Mouse (Mus musculus) small intestine, adult 2 months (tissue): ENCODE results near the gene Rab6b. TPM values are rescaled to one million over a fixed set of nuclear protein-coding genes. Genes with fewer than 3 reads are reported as not detected.

ENCODE experiments used
- H3K27ac ChIP-seq: fragments of 200-500 bp; 2 replicates; pipeline ENCODE4 v1.5.1; 2012; ENCODE audit warnings: low read depth, low read length, control low read depth, inconsistent platforms; ENCODE audit not compliant: insufficient read depth
- H3K27me3 ChIP-seq: fragments of 200-500 bp; 2 replicates; pipeline ENCODE4 v1.6.1; 2012; ENCODE audit warnings: mild to moderate bottlenecking, moderate library complexity, low read length, inconsistent platforms; ENCODE audit not compliant: control insufficient read depth, insufficient read depth
- H3K36me3 ChIP-seq: fragments of 200-500 bp; 2 replicates; pipeline ENCODE4 v1.6.1; 2012; ENCODE audit warnings: mild to moderate bottlenecking, low read length, control low read depth, inconsistent platforms; ENCODE audit not compliant: control insufficient read depth, insufficient read depth
- H3K4me1 ChIP-seq: fragments of 200-500 bp; 2 replicates; pipeline ENCODE4 v1.6.1; 2012; ENCODE audit warnings: low read length, inconsistent platforms, mixed read lengths; ENCODE audit not compliant: control insufficient read depth, insufficient read depth, insufficient read length
- H3K4me3 ChIP-seq: fragments of 200-500 bp; 2 replicates; pipeline ENCODE4 v1.5.1; 2012; ENCODE audit warnings: low read depth, mild to moderate bottlenecking, control low read depth, inconsistent platforms, low read length, moderate library complexity
- CTCF ChIP-seq: fragments of 200-500 bp; IDR thresholded peaks from 2 replicates; pipeline ENCODE4 v1.5.1; 2012; ENCODE audit warnings: low read depth, mild to moderate bottlenecking, control low read depth, inconsistent platforms, low read length, moderate library complexity, mixed read lengths; ENCODE audit not compliant: insufficient replicate concordance, insufficient read length; ENCODE audit errors: extremely low read depth
- POLR2A ChIP-seq: fragments of 200-500 bp; IDR thresholded peaks from 2 replicates; pipeline ENCODE4 v1.6.1; 2012; ENCODE audit warnings: low read depth, mild to moderate bottlenecking, control low read depth, inconsistent platforms, low read length, moderate library complexity
- WGBS: fragments of 180-500 bp; shearing (Covaris S2); methylation state at CpG from one replicate; pipeline ENCODE4 v1.1.7; 2018; 5-methylcytosine and 5-hydroxymethylcytosine counted together
- polyA plus RNA-seq: library from polyadenylated mRNA; depleted of rRNA; stranded (reverse); fragments of >200 nt; gene quantifications from 2 replicates; pipeline ENCODE4 v1.2.3, GENCODE M21; 2012

Rab6b gene
- polyA plus RNA-seq, 1 experiment, result 11.6 TPM

DNA sequence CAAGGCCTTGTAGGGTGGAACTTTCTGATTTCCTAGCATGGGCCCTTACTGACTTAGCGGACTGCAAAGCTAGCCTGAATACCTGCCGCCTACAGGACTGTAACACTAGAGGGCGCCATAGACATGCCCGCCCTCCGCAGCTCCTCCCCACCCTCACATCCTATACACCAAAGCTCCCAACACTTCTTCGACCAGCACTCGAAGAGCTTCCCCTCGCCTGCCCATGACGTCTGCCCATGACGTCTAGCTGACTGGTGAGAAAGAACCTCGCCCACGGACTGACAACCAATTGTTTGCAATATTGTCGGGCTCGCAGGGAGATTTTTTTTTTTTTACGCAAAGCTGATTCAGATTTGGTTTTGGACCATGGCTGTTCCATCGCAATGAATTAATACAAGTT is 96.3 kb downstream of the Rab6b start:
- H3K4me3 ChIP-seq, result peak overlapping the region; percentile 40
- WGBS, result 7% methylated on average over 16 of the region's 16 CpGs
- H3K27me3 ChIP-seq, result no peaks in the 10 kb centered on the region
- H3K4me1 ChIP-seq, result no peaks in the 10 kb centered on the region
- H3K27ac ChIP-seq, result no peak overlapping the region
- TF ChIP-seq CTCF (peak; percentile 95), POLR2A (no peak)
- no peaks in the 10 kb centered on the region for H3K36me3 ChIP-seq

DNA sequence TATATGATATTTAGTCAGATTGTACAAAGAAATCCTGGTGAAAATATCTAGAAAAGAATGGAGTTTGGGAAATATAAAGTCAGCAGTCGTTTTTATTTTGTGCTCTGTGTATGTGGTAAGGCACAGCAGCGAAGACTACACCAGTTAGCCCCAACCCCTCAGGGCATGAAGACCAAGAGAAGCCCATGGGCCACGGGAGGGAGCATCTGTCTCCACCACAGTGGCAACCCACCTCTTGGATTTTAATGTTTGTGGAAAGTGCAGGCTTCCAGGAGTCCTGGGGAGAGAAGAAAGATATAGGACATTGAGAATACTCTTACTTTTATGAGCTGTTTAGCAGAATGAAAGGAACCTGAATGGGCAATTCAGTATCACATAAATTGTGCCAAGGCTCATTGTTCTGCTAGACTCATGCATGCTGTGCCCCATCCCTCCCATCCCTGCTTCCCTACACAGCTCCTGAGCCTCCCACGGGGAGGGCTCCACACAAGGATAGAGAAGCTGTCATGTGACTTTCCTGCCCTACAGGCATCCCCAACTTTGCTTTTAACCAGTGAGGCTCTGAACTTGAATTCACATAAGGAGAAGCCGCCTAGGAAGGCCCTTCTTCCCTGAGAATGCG is 97.3 kb downstream of the Rab6b start:
- Histone ChIP-seq H3K27me3 (no peaks in the 10 kb centered on the region), H3K4me1 (no peaks in the 10 kb centered on the region), H3K36me3 (no peaks in the 10 kb centered on the region), H3K27ac (no peak overlapping the region), H3K4me3 (peak overlapping the region; percentile 34; the same call in 1 of the 2 replicates)
- TF ChIP-seq CTCF (no peak), POLR2A (no peak)
- WGBS, result 72% methylated on average over 6 of the region's 6 CpGs

DNA sequence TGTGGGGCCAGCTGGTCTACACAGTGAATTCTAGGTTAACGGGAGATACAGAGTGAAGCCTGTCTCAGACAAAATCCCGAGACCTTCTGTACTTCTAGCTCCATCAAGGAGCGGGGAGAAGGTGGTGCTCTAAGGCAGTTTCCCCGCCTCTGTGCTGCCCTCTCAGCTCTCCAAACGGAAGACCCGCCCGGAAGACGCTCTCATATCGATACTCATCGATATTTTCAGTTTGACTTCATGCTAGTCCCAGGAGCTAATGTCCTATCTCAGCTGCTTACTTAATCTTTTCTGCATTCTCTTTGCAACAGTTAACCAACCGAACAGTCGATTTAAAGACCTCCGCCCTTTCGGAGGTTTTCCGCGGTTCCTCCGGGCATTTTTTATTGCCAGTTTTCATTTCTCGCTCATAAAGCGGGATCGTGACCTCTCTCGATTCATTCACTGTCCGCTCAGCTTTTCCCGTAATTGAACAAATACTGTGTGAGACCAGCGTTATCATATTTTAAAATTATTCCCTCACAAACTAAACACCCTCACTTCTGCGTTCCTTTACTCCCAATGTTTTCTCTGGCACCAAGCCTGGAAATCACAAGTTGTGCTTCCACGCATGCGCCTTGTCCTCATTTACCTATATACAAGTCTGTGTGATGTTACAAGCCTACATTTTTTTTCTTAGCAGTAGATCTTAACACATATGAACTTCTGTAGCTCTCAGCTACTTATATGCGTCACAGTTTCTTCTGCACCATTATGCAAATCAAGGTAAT is 101.2 kb downstream of the Rab6b start:
- Histone ChIP-seq H3K27ac (no peak overlapping the region), H3K27me3 (no peaks in the 10 kb centered on the region), H3K4me1 (no peaks in the 10 kb centered on the region), H3K4me3 (peak overlapping the region; percentile 13; the same call in 1 of the 2 replicates), H3K36me3 (no peaks in the 10 kb centered on the region)
- WGBS, result 66% methylated on average over 28 of the region's 28 CpGs
- TF ChIP-seq POLR2A (no peak), CTCF (no peak)

DNA sequence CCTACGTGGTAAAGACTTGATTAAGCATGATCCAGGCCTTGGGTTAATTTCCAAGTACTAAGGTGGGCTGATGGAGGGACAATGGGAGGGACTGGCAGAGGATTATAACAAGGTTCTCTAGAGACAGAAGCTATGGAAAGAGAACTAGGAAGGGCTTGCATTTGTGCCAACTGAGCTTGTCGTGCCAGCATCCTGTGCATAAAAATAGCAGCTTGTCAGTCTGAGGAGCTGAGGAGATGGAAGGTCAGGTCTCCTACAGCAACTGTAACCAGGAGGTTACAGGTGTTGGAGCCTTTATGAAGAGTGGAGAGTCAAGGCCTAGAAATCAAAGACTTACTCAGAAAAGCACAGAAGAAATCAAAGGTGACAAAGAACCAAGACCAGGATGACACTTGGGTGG is 102.0 kb downstream of the Rab6b start:
- 69% methylated on average over 2 of the region's 2 CpGs for WGBS
- Histone ChIP-seq H3K36me3 (no peaks in the 10 kb centered on the region), H3K4me3 (no peak overlapping the region)

DNA sequence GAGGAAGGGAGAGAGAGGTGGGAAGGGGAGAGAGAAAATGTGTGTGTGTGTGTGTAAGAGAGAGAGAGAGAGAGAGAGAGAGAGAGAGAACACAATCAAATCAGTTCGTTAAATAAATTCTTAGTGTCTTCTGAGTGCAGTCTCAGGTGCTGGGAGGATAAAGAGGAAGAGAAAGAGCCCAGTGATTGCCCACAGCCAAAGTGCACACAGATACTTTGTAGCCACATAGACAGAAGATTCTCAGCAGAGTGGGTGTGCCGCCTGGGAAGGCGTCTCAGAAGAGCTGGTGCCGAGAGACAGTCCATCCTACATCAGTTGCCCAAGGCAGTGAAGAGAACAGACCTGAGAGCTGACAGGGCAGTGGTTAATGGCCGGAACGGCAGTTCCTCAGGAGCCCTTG is 102.7 kb downstream of the Rab6b start:
- no peak overlapping the region for H3K27ac ChIP-seq
- TF ChIP-seq POLR2A (no peak), CTCF (no peak)
- no peak overlapping the region for H3K4me3 ChIP-seq
- no peaks in the 10 kb centered on the region for H3K4me1 ChIP-seq
- WGBS, result 71% methylated on average over 6 of the region's 6 CpGs
- no peaks in the 10 kb centered on the region for H3K27me3 ChIP-seq
- H3K36me3 ChIP-seq, result no peaks in the 10 kb centered on the region

More for the DNA sequence above, 102.0 kb downstream of the Rab6b start:
- H3K27me3 ChIP-seq, result no peaks in the 10 kb centered on the region
- no peaks in the 10 kb centered on the region for H3K4me1 ChIP-seq
- H3K27ac ChIP-seq, result no peak overlapping the region
- TF ChIP-seq POLR2A, result no peak
- TF ChIP-seq CTCF, result no peak

DNA sequence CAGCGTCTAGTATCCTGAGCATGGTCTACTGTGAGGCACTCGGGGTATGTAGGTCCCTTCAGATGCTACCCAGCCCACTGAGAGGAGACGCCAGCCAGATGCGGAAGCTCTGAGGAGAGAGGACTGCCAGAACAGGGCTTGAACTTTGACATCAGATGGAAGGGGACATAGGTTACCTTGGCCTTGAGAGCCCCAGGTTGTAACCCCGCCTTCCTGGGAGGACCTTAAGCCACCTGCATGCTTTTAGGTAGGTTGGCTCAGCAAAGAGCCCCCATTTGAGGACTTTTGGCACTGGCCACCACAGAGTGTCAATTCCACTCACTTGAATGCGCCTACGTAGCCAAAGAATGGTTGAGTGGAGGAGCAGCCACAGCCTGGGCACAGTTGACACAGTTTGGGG is 113.1 kb downstream of the Rab6b start:
- Histone ChIP-seq H3K27me3 (no peaks in the 10 kb centered on the region), H3K4me1 (no peaks in the 10 kb centered on the region), H3K27ac (no peak overlapping the region), H3K36me3 (no peaks in the 10 kb centered on the region), H3K4me3 (no peak overlapping the region)
- TF ChIP-seq CTCF (no peak), POLR2A (no peak)
- 87% methylated on average over 7 of the region's 7 CpGs for WGBS

DNA sequence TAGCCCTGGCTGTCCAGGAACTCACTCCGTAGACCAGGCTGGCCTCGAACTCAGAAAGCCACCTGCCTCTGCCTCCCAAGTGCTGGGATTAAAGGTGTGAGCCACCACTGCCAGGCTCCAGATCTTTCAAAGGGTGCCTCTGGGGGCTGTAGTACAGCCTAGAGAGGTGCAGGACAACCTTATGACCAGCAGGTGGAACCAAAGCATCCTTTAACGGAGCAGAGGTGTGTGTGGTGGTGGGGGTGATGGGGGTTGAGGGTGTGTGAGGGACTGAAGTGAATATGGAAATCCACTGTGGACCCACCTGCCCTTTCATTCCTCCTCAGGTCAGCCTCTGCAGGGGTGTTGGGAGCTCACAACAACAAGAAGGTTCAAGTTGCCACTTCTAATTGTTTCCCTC is 113.9 kb downstream of the Rab6b start:
- Histone ChIP-seq H3K27me3 (no peaks in the 10 kb centered on the region), H3K36me3 (no peaks in the 10 kb centered on the region), H3K27ac (no peak overlapping the region), H3K4me1 (peaks cover 5% of the 10 kb centered on the region), H3K4me3 (no peak overlapping the region)
- TF ChIP-seq CTCF, result peak; percentile 48; the same call in 1 of the 2 replicates
- TF ChIP-seq POLR2A, result no peak
- WGBS, result 64% methylated on average over 3 of the region's 3 CpGs
